Mouse (Mus musculus): ENCODE measurements around the gene Unc13d. TPM values are rescaled to one million over a fixed set of nuclear protein-coding genes. Genes with fewer than 3 reads are reported as not detected.

Unc13d gene
- polyA plus RNA-seq, 1 experiment from 2014 or later = 2.5 TPM

GRCm38 (mm10) chr11:116042372-116043138, 35.2 kb downstream of the Unc13d start:
- H3K36me3 ChIP-seq = peaks cover 82% of the 10 kb centered on the region
- H3K9ac ChIP-seq = no peak overlapping the region
- H3K27ac ChIP-seq (ENCODE audit: poor library complexity, severe bottlenecking) = no peak overlapping the region
- H3K4me1 ChIP-seq (replicated peaks) = no peaks in the 10 kb centered on the region; the same call in 1 of the 2 replicates
- no peaks in the 10 kb centered on the region for H3K27me3 ChIP-seq (replicated peaks)
- H3K9me3 ChIP-seq (replicated peaks) = 0 out of 2 replicates have a peak, but pooled peaks cover 4% of the 10 kb centered on the region
- no peak overlapping the region for H3K4me3 ChIP-seq
- 79% methylated on average over 5 of the region's 5 CpGs for WGBS
- no peak for ATAC-seq (ENCODE audit: insufficient number of reproducible peaks, low FRiP score)
- H3K4me2 ChIP-seq = no peak overlapping the region

GRCm38 (mm10) chr11:116041833-116042232, 35.9 kb downstream of the Unc13d start:
- Histone ChIP-seq H3K27ac (ENCODE audit: poor library complexity, severe bottlenecking) (no peak overlapping the region), H3K4me1 (replicated peaks) (no peaks in the 10 kb centered on the region; the same call in 1 of the 2 replicates), H3K9ac (no peak overlapping the region), H3K27me3 (replicated peaks) (no peaks in the 10 kb centered on the region), H3K9me3 (replicated peaks) (0 out of 2 replicates have a peak, but pooled peaks cover 4% of the 10 kb centered on the region), H3K36me3 (peaks cover 75% of the 10 kb centered on the region), H3K4me3 (no peak overlapping the region), H3K4me2 (no peak overlapping the region)
- no peak for ATAC-seq (ENCODE audit: insufficient number of reproducible peaks, low FRiP score)
- WGBS = 94% methylated on average over 2 of the region's 2 CpGs

- ATAC-seq (ENCODE audit: insufficient number of reproducible peaks, low FRiP score) = no peak
- Histone ChIP-seq H3K4me3 (no peak overlapping the region), H3K27me3 (replicated peaks) (no peaks in the 10 kb centered on the region), H3K4me2 (no peak overlapping the region), H3K9me3 (replicated peaks) (0 out of 2 replicates have a peak, but pooled peaks cover 4% of the 10 kb centered on the region), H3K9ac (no peak overlapping the region), H3K36me3 (peaks cover 65% of the 10 kb centered on the region), H3K27ac (ENCODE audit: poor library complexity, severe bottlenecking) (no peak overlapping the region), H3K4me1 (replicated peaks) (no peaks in the 10 kb centered on the region; the same call in 1 of the 2 replicates)
- WGBS = 65% methylated on average over 6 of the region's 6 CpGs
These were observed 37.2 kb downstream of the Unc13d start for GRCm38 (mm10) chr11:116040593-116040992.

- no peak overlapping the region for H3K9ac ChIP-seq
- H3K9me3 ChIP-seq (replicated peaks) = 0 out of 2 replicates have a peak, but pooled peaks cover 4% of the 10 kb centered on the region
- H3K27ac ChIP-seq (ENCODE audit: poor library complexity, severe bottlenecking) = no peak overlapping the region
- no peak overlapping the region for H3K4me2 ChIP-seq
- WGBS = 95% methylated on average over 9 of the region's 9 CpGs
- no peak overlapping the region for H3K4me3 ChIP-seq
- H3K4me1 ChIP-seq (replicated peaks) = peaks cover 6% of the 10 kb centered on the region
- peaks cover 51% of the 10 kb centered on the region for H3K36me3 ChIP-seq
- H3K27me3 ChIP-seq (replicated peaks) = no peaks in the 10 kb centered on the region
- no peak for ATAC-seq (ENCODE audit: insufficient number of reproducible peaks, low FRiP score)
These were observed 39.9 kb downstream of the Unc13d start for GRCm38 (mm10) chr11:116037826-116038225.

GRCm38 (mm10) chr11:116036671-116037070, 41.1 kb downstream of the Unc13d start:
- H3K27me3 ChIP-seq (replicated peaks) = no peaks in the 10 kb centered on the region
- H3K4me3 ChIP-seq = no peak overlapping the region
- H3K4me2 ChIP-seq = no peak overlapping the region
- H3K36me3 ChIP-seq = peaks cover 41% of the 10 kb centered on the region
- peaks cover 14% of the 10 kb centered on the region for H3K4me1 ChIP-seq (replicated peaks)
- 0 out of 2 replicates have a peak, but pooled peaks cover under 1% of the 10 kb centered on the region for H3K9me3 ChIP-seq (replicated peaks)
- 85% methylated on average over 3 of the region's 3 CpGs for WGBS
- H3K27ac ChIP-seq (ENCODE audit: poor library complexity, severe bottlenecking) = no peak overlapping the region
- no peak for ATAC-seq (ENCODE audit: insufficient number of reproducible peaks, low FRiP score)
- H3K9ac ChIP-seq = no peak overlapping the region

- 95% methylated on average over 6 of the region's 6 CpGs for WGBS
- ATAC-seq (ENCODE audit: insufficient number of reproducible peaks, low FRiP score) = no peak
These were observed 43.2 kb downstream of the Unc13d start for GRCm38 (mm10) chr11:116034584-116034983.

GRCm38 (mm10) chr11:116030898-116031845, 46.6 kb downstream of the Unc13d start:
- peaks cover 12% of the 10 kb centered on the region for H3K36me3 ChIP-seq
- peak overlapping the region; percentile 74 for H3K4me3 ChIP-seq
- no peaks in the 10 kb centered on the region for H3K27me3 ChIP-seq (replicated peaks)
- peak overlapping the region; percentile 99 for H3K27ac ChIP-seq (ENCODE audit: poor library complexity, severe bottlenecking)
- H3K9ac ChIP-seq = peak overlapping the region; percentile 90
- H3K4me1 ChIP-seq (replicated peaks) = peaks cover 22% of the 10 kb centered on the region
- WGBS = 26% methylated on average over 14 of the region's 14 CpGs
- H3K4me2 ChIP-seq = peak overlapping the region; percentile 77
- ATAC-seq (ENCODE audit: insufficient number of reproducible peaks, low FRiP score) = peak; percentile 15
- no peaks in the 10 kb centered on the region for H3K9me3 ChIP-seq (replicated peaks)

More at GRCm38 (mm10) chr11:116034584-116034983, 43.2 kb downstream of the Unc13d start:
- Histone ChIP-seq H3K27ac (ENCODE audit: poor library complexity, severe bottlenecking) (no peak overlapping the region), H3K9ac (no peak overlapping the region), H3K4me3 (no peak overlapping the region), H3K27me3 (replicated peaks) (no peaks in the 10 kb centered on the region), H3K9me3 (replicated peaks) (no peaks in the 10 kb centered on the region), H3K4me1 (replicated peaks) (peaks cover 22% of the 10 kb centered on the region), H3K36me3 (peaks cover 26% of the 10 kb centered on the region), H3K4me2 (no peak overlapping the region)

- Histone ChIP-seq H3K27me3 (replicated peaks) (no peaks in the 10 kb centered on the region), H3K9me3 (replicated peaks) (no peaks in the 10 kb centered on the region), H3K4me3 (peak within 1 kb of the TSS; percentile 74), H3K4me1 (replicated peaks) (peaks cover 22% of the 10 kb centered on the region), H3K36me3 (peaks cover 12% of the 10 kb centered on the region), H3K27ac (ENCODE audit: poor library complexity, severe bottlenecking) (peak within 1 kb of the TSS; percentile 99), H3K4me2 (peak within 1 kb of the TSS; percentile 77), H3K9ac (peak within 1 kb of the TSS; percentile 90)
- under 1% methylated on average over 66 of the region's 67 CpGs for WGBS
- ATAC-seq (ENCODE audit: insufficient number of reproducible peaks, low FRiP score) = peak; percentile 95
These were observed 47.5 kb downstream of the Unc13d start, which contains the start of gene Unk for GRCm38 (mm10) chr11:116030088-116030897. Gene Unk (plus strand): TSS chr11:116030322.

GRCm38 (mm10) chr11:116029086-116029865, 48.5 kb downstream of the Unc13d start:
- Histone ChIP-seq H3K4me2 (peak overlapping the region; percentile 62), H3K4me1 (replicated peaks) (peaks cover 22% of the 10 kb centered on the region), H3K9ac (0 out of 2 replicates have a peak overlapping the region, but pooled peaks have one; percentile 31), H3K36me3 (peaks cover 6% of the 10 kb centered on the region; the same call in 1 of the 2 replicates), H3K27ac (ENCODE audit: poor library complexity, severe bottlenecking) (no peak overlapping the region), H3K27me3 (replicated peaks) (no peaks in the 10 kb centered on the region), H3K4me3 (peak overlapping the region; percentile 74), H3K9me3 (replicated peaks) (no peaks in the 10 kb centered on the region)
- ATAC-seq (ENCODE audit: insufficient number of reproducible peaks, low FRiP score) = no peak
- 72% methylated on average over 6 of the region's 6 CpGs for WGBS
